Mouse (Mus musculus): Measurements from ENCODE around the gene Cntnap2. TPM values are rescaled to one million over a fixed set of nuclear protein-coding genes. Genes with fewer than 3 reads are reported as not detected.

The Cntnap2 gene
- polyA plus RNA-seq, 1 experiment from 2014 or later = 19.5 TPM

- H3K27ac ChIP-seq (ENCODE audit: low read depth, low read length) = no peak overlapping the region
- H3K9me3 ChIP-seq (ENCODE audit: control insufficient read depth, low read length) = no peaks in the 10 kb centered on the region
- no peak for ATAC-seq (ENCODE audit: low FRiP score)
These were observed 145.9 kb downstream of the Cntnap2 start for GRCm38 (mm10) chr6:45205039-45205438.

GRCm38 (mm10) chr6:45214330-45214729 lies 155.2 kb downstream of the Cntnap2 start:
- peak; percentile 38; the same call in 1 of the 2 replicates for ATAC-seq (ENCODE audit: low FRiP score)
- H3K27ac ChIP-seq (ENCODE audit: low read depth, low read length) = no peak overlapping the region
- 39% methylated on average over 1 of the region's 1 CpGs for WGBS

More at GRCm38 (mm10) chr6:45205039-45205438, 145.9 kb downstream of the Cntnap2 start:
- Histone ChIP-seq H3K9ac (ENCODE audit: low read depth, low read length) (no peak overlapping the region), H3K4me1 (replicated peaks; ENCODE audit: control insufficient read depth, insufficient read depth, low read length) (no peaks in the 10 kb centered on the region), H3K27me3 (ENCODE audit: control insufficient read depth, insufficient read depth, low read length) (no peaks in the 10 kb centered on the region), H3K4me3 (ENCODE audit: low read depth, low read length) (no peak overlapping the region), H3K4me2 (replicated peaks; ENCODE audit: low read depth, low read length) (no peak overlapping the region), H3K36me3 (ENCODE audit: control insufficient read depth, insufficient read depth, low read length) (no peaks in the 10 kb centered on the region)
- DNase-seq (ENCODE audit: low spot score) = no peak
- WGBS = 79% methylated on average over 2 of the region's 2 CpGs

GRCm38 (mm10) chr6:45229002-45229401 lies 169.8 kb downstream of the Cntnap2 start:
- Histone ChIP-seq H3K36me3 (ENCODE audit: control insufficient read depth, insufficient read depth, low read length) (no peaks in the 10 kb centered on the region), H3K4me1 (replicated peaks; ENCODE audit: control insufficient read depth, insufficient read depth, low read length) (no peaks in the 10 kb centered on the region), H3K27ac (ENCODE audit: low read depth, low read length) (no peak overlapping the region), H3K9ac (ENCODE audit: low read depth, low read length) (no peak overlapping the region), H3K27me3 (ENCODE audit: control insufficient read depth, insufficient read depth, low read length) (no peaks in the 10 kb centered on the region), H3K4me2 (replicated peaks; ENCODE audit: low read depth, low read length) (no peak overlapping the region), H3K4me3 (ENCODE audit: low read depth, low read length) (no peak overlapping the region), H3K9me3 (ENCODE audit: control insufficient read depth, low read length) (no peaks in the 10 kb centered on the region)
- DNase-seq (ENCODE audit: low spot score) = no peak
- 89% methylated on average over 1 of the region's 1 CpGs for WGBS
- no peak for ATAC-seq (ENCODE audit: low FRiP score)

More at GRCm38 (mm10) chr6:45214330-45214729, 155.2 kb downstream of the Cntnap2 start:
- H3K9ac ChIP-seq (ENCODE audit: low read depth, low read length) = no peak overlapping the region
- no peaks in the 10 kb centered on the region for H3K4me1 ChIP-seq (replicated peaks; ENCODE audit: control insufficient read depth, insufficient read depth, low read length)
- no peaks in the 10 kb centered on the region for H3K9me3 ChIP-seq (ENCODE audit: control insufficient read depth, low read length)
- DNase-seq (ENCODE audit: low spot score) = no peak
- H3K36me3 ChIP-seq (ENCODE audit: control insufficient read depth, insufficient read depth, low read length) = no peaks in the 10 kb centered on the region
- H3K4me3 ChIP-seq (ENCODE audit: low read depth, low read length) = no peak overlapping the region
- no peak overlapping the region for H3K4me2 ChIP-seq (replicated peaks; ENCODE audit: low read depth, low read length)
- H3K27me3 ChIP-seq (ENCODE audit: control insufficient read depth, insufficient read depth, low read length) = no peaks in the 10 kb centered on the region

GRCm38 (mm10) chr6:45232571-45232970 lies 173.4 kb downstream of the Cntnap2 start:
- WGBS = 82% methylated on average over 3 of the region's 3 CpGs
- H3K4me1 ChIP-seq (replicated peaks; ENCODE audit: control insufficient read depth, insufficient read depth, low read length) = no peaks in the 10 kb centered on the region
- no peak overlapping the region for H3K4me2 ChIP-seq (replicated peaks; ENCODE audit: low read depth, low read length)
- no peaks in the 10 kb centered on the region for H3K27me3 ChIP-seq (ENCODE audit: control insufficient read depth, insufficient read depth, low read length)
- no peak overlapping the region for H3K4me3 ChIP-seq (ENCODE audit: low read depth, low read length)
- H3K27ac ChIP-seq (ENCODE audit: low read depth, low read length) = no peak overlapping the region
- ATAC-seq (ENCODE audit: low FRiP score) (no peak), DNase-seq (ENCODE audit: low spot score) (no peak)
- H3K9me3 ChIP-seq (ENCODE audit: control insufficient read depth, low read length) = no peaks in the 10 kb centered on the region
- H3K9ac ChIP-seq (ENCODE audit: low read depth, low read length) = no peak overlapping the region
- no peaks in the 10 kb centered on the region for H3K36me3 ChIP-seq (ENCODE audit: control insufficient read depth, insufficient read depth, low read length)

GRCm38 (mm10) chr6:45236531-45236930 lies 177.4 kb downstream of the Cntnap2 start:
- Histone ChIP-seq H3K27me3 (ENCODE audit: control insufficient read depth, insufficient read depth, low read length) (no peaks in the 10 kb centered on the region), H3K36me3 (ENCODE audit: control insufficient read depth, insufficient read depth, low read length) (no peaks in the 10 kb centered on the region), H3K9ac (ENCODE audit: low read depth, low read length) (no peak overlapping the region), H3K4me1 (replicated peaks; ENCODE audit: control insufficient read depth, insufficient read depth, low read length) (no peaks in the 10 kb centered on the region), H3K27ac (ENCODE audit: low read depth, low read length) (no peak overlapping the region), H3K9me3 (ENCODE audit: control insufficient read depth, low read length) (no peaks in the 10 kb centered on the region), H3K4me3 (ENCODE audit: low read depth, low read length) (no peak overlapping the region), H3K4me2 (replicated peaks; ENCODE audit: low read depth, low read length) (no peak overlapping the region)
- 92% methylated on average over 4 of the region's 4 CpGs for WGBS
- DNase-seq (ENCODE audit: low spot score) = no peak
- no peak for ATAC-seq (ENCODE audit: low FRiP score)

- Histone ChIP-seq H3K27ac (ENCODE audit: low read depth, low read length) (no peak overlapping the region), H3K4me3 (ENCODE audit: low read depth, low read length) (no peak overlapping the region), H3K9ac (ENCODE audit: low read depth, low read length) (no peak overlapping the region), H3K9me3 (ENCODE audit: control insufficient read depth, low read length) (no peaks in the 10 kb centered on the region), H3K4me1 (replicated peaks; ENCODE audit: control insufficient read depth, insufficient read depth, low read length) (no peaks in the 10 kb centered on the region), H3K36me3 (ENCODE audit: control insufficient read depth, insufficient read depth, low read length) (no peaks in the 10 kb centered on the region), H3K4me2 (replicated peaks; ENCODE audit: low read depth, low read length) (no peak overlapping the region), H3K27me3 (ENCODE audit: control insufficient read depth, insufficient read depth, low read length) (no peaks in the 10 kb centered on the region)
- DNase-seq (ENCODE audit: low spot score) = no peak
- no peak for ATAC-seq (ENCODE audit: low FRiP score)
These were observed 179.0 kb downstream of the Cntnap2 start for GRCm38 (mm10) chr6:45238117-45238516.

GRCm38 (mm10) chr6:45241218-45241617 lies 182.1 kb downstream of the Cntnap2 start:
- Histone ChIP-seq H3K4me2 (replicated peaks; ENCODE audit: low read depth, low read length) (no peak overlapping the region), H3K4me1 (replicated peaks; ENCODE audit: control insufficient read depth, insufficient read depth, low read length) (no peaks in the 10 kb centered on the region), H3K9me3 (ENCODE audit: control insufficient read depth, low read length) (no peaks in the 10 kb centered on the region), H3K4me3 (ENCODE audit: low read depth, low read length) (no peak overlapping the region), H3K27me3 (ENCODE audit: control insufficient read depth, insufficient read depth, low read length) (no peaks in the 10 kb centered on the region), H3K36me3 (ENCODE audit: control insufficient read depth, insufficient read depth, low read length) (no peaks in the 10 kb centered on the region), H3K9ac (ENCODE audit: low read depth, low read length) (no peak overlapping the region), H3K27ac (ENCODE audit: low read depth, low read length) (no peak overlapping the region)
- 93% methylated on average over 1 of the region's 1 CpGs for WGBS
- ATAC-seq (ENCODE audit: low FRiP score) = no peak
- DNase-seq (ENCODE audit: low spot score) = no peak

- Histone ChIP-seq H3K4me1 (replicated peaks; ENCODE audit: control insufficient read depth, insufficient read depth, low read length) (no peaks in the 10 kb centered on the region), H3K9me3 (ENCODE audit: control insufficient read depth, low read length) (no peaks in the 10 kb centered on the region), H3K27ac (ENCODE audit: low read depth, low read length) (no peak overlapping the region), H3K9ac (ENCODE audit: low read depth, low read length) (no peak overlapping the region), H3K4me3 (ENCODE audit: low read depth, low read length) (no peak overlapping the region), H3K27me3 (ENCODE audit: control insufficient read depth, insufficient read depth, low read length) (no peaks in the 10 kb centered on the region), H3K36me3 (ENCODE audit: control insufficient read depth, insufficient read depth, low read length) (no peaks in the 10 kb centered on the region), H3K4me2 (replicated peaks; ENCODE audit: low read depth, low read length) (no peak overlapping the region)
- 82% methylated on average over 1 of the region's 1 CpGs for WGBS
- no peak for DNase-seq (ENCODE audit: low spot score)
- no peak for ATAC-seq (ENCODE audit: low FRiP score)
These were observed 185.5 kb downstream of the Cntnap2 start for GRCm38 (mm10) chr6:45244680-45245079.

- Histone ChIP-seq H3K27ac (ENCODE audit: low read depth, low read length) (no peak overlapping the region), H3K9me3 (ENCODE audit: control insufficient read depth, low read length) (no peaks in the 10 kb centered on the region), H3K9ac (ENCODE audit: low read depth, low read length) (no peak overlapping the region), H3K36me3 (ENCODE audit: control insufficient read depth, insufficient read depth, low read length) (no peaks in the 10 kb centered on the region), H3K4me3 (ENCODE audit: low read depth, low read length) (no peak overlapping the region), H3K4me2 (replicated peaks; ENCODE audit: low read depth, low read length) (no peak overlapping the region), H3K27me3 (ENCODE audit: control insufficient read depth, insufficient read depth, low read length) (no peaks in the 10 kb centered on the region), H3K4me1 (replicated peaks; ENCODE audit: control insufficient read depth, insufficient read depth, low read length) (no peaks in the 10 kb centered on the region)
- ATAC-seq (ENCODE audit: low FRiP score) (no peak), DNase-seq (ENCODE audit: low spot score) (no peak)
- WGBS = 78% methylated on average over 1 of the region's 1 CpGs
These were observed 198.9 kb downstream of the Cntnap2 start for GRCm38 (mm10) chr6:45258047-45258446.

All from hindbrain, embryonic 11.5 days (tissue).